In genomic region chr4:48278757-48279497, GRCm38 (mm10) we compare ENCODE assay signal across 8 mouse cellular contexts. TPM values are rescaled to one million over a fixed set of nuclear protein-coding genes. Genes with fewer than 3 reads are reported as not detected.
DNase-seq lines count a peak whose midpoint lies in the region; ATAC-seq and TF ChIP-seq lines count a peak whose summit lies in the region.

No protein-coding gene starts in this region.

- no peak for TF ChIP-seq POLR2A in olfactory bulb, adult 2 months (IDR thresholded peaks at IDR 0.05; ENCODE audit: insufficient read depth, low read depth, low read length)

- DNase-seq in heart, postnatal 14 days, result no peak
- peak; percentile 36 for DNase-seq in ES-E14 (ENCODE audit: low read depth, low spot score)
- peak; percentile 48 for DNase-seq in embryo, embryonic 9.5 days (ENCODE audit: extremely low spot score)
- DNase-seq in adrenal gland, adult 2 months, result no peak

- in situ Hi-C loops in ES-E14 (cut with MboI; ENCODE audit: low sequenced_read_pairs in 2 of 2, unreplicated experiment in 2 of 2), result no loop called here

- ATAC-seq in heart, embryonic 12.5 days (ENCODE audit: insufficient number of reproducible peaks, low FRiP score), result peak; percentile 54; the same call in 1 of the 2 replicates
- ATAC-seq in hindbrain, embryonic 16.5 days, result no peak
- ATAC-seq in liver, embryonic 15.5 days (ENCODE audit: insufficient read depth), result peak; percentile 26; the same call in 1 of the 2 replicates

- intact Hi-C loops in heart, postnatal 14 days (cut with DNase I), result loop anchor here (5.0 kb wide), 1 partner anchor 52 kb away; no protein-coding TSS in a partner anchor

- H3K4me3 ChIP-seq in heart, embryonic 12.5 days, result peak overlapping the region; percentile 95
- H3K4me3 ChIP-seq in ES-E14 (ENCODE audit: insufficient read depth in 1 of 2, low read depth in 1 of 2, low read length in 2 of 2, poor library complexity in 1 of 2, severe bottlenecking in 1 of 2), result peak overlapping the region; percentile 90 to 94
- peak overlapping the region; percentile 97 for H3K4me3 ChIP-seq in hindbrain, embryonic 16.5 days (ENCODE audit: low read length)
- peak overlapping the region; percentile 97 for H3K4me3 ChIP-seq in liver, embryonic 15.5 days (replicated peaks)
- peak overlapping the region; percentile 82 for H3K4me3 ChIP-seq in olfactory bulb, adult 2 months (ENCODE audit: insufficient read depth, low read depth, low read length)

- H3K4me1 ChIP-seq in heart, embryonic 12.5 days (replicated peaks), result peaks cover 9% of the 10 kb centered on the region
- H3K4me1 ChIP-seq in ES-E14 (ENCODE audit: control insufficient read depth in 2 of 2, insufficient read depth in 2 of 2, low read length in 2 of 2, poor library complexity in 1 of 2), result peaks cover 0 to 2% of the 10 kb centered on the region in 2 experiments; a peak in 1 of 4 replicates
- peaks cover 9% of the 10 kb centered on the region for H3K4me1 ChIP-seq in hindbrain, embryonic 16.5 days (ENCODE audit: control insufficient read depth, insufficient read depth, low read depth, low read length)
- peaks cover 18% of the 10 kb centered on the region for H3K4me1 ChIP-seq in liver, embryonic 15.5 days (replicated peaks)
- no peaks in the 10 kb centered on the region for H3K4me1 ChIP-seq in olfactory bulb, adult 2 months (ENCODE audit: control insufficient read depth, insufficient read depth, low read length)

- H3K27ac ChIP-seq in heart, embryonic 12.5 days (ENCODE audit: poor library complexity, severe bottlenecking), result peak overlapping the region; percentile 80
- no peak overlapping the region for H3K27ac ChIP-seq in ES-E14 (ENCODE audit: insufficient read depth, low read depth, low read length, poor library complexity, severe bottlenecking)
- peak overlapping the region; percentile 71 for H3K27ac ChIP-seq in hindbrain, embryonic 16.5 days (ENCODE audit: low read depth, low read length)
- peak overlapping the region; percentile 73 for H3K27ac ChIP-seq in liver, embryonic 15.5 days (replicated peaks)
- no peak overlapping the region for H3K27ac ChIP-seq in olfactory bulb, adult 2 months (ENCODE audit: insufficient read depth, low read depth, low read length)

- no peaks in the 10 kb centered on the region for H3K36me3 ChIP-seq in heart, embryonic 12.5 days
- no peaks in the 10 kb centered on the region for H3K36me3 ChIP-seq in ES-E14 (ENCODE audit: control insufficient read depth, insufficient read depth, low read length, poor library complexity, severe bottlenecking)
- H3K36me3 ChIP-seq in hindbrain, embryonic 16.5 days (ENCODE audit: control insufficient read depth, insufficient read depth, low read length), result no peaks in the 10 kb centered on the region
- no peaks in the 10 kb centered on the region for H3K36me3 ChIP-seq in liver, embryonic 15.5 days (replicated peaks)

- peak overlapping the region; percentile 80 for H3K4me2 ChIP-seq in heart, embryonic 12.5 days
- peak overlapping the region; percentile 67 for H3K4me2 ChIP-seq in hindbrain, embryonic 16.5 days (ENCODE audit: low read length)
- H3K4me2 ChIP-seq in liver, embryonic 15.5 days, result peak overlapping the region; percentile 86

- no peaks in the 10 kb centered on the region for H3K27me3 ChIP-seq in heart, embryonic 12.5 days (replicated peaks)
- no peaks in the 10 kb centered on the region for H3K27me3 ChIP-seq in hindbrain, embryonic 16.5 days (replicated peaks; ENCODE audit: control insufficient read depth, insufficient read depth, low read length)
- no peaks in the 10 kb centered on the region for H3K27me3 ChIP-seq in liver, embryonic 15.5 days

- no peak for TF ChIP-seq CTCF in olfactory bulb, adult 2 months (IDR thresholded peaks at IDR 0.05; ENCODE audit: insufficient read depth, low read depth, low read length)

- H3K9me3 ChIP-seq in heart, embryonic 12.5 days (replicated peaks), result no peaks in the 10 kb centered on the region
- H3K9me3 ChIP-seq in ES-E14 (ENCODE audit: control insufficient read depth, insufficient read depth, low read depth, low read length), result no peaks in the 10 kb centered on the region
- H3K9me3 ChIP-seq in hindbrain, embryonic 16.5 days (ENCODE audit: control insufficient read depth, low read length), result no peaks in the 10 kb centered on the region
- H3K9me3 ChIP-seq in liver, embryonic 15.5 days (replicated peaks), result no peaks in the 10 kb centered on the region

- H3K9ac ChIP-seq in heart, embryonic 12.5 days, result peak overlapping the region; percentile 95
- peak overlapping the region; percentile 86 for H3K9ac ChIP-seq in ES-E14 (ENCODE audit: insufficient read depth, low read depth, low read length, poor library complexity, severe bottlenecking)
- H3K9ac ChIP-seq in hindbrain, embryonic 16.5 days (ENCODE audit: low read depth, low read length), result peak overlapping the region; percentile 93
- peak overlapping the region; percentile 92 for H3K9ac ChIP-seq in liver, embryonic 15.5 days

- WGBS in heart, embryonic 12.5 days, result under 1% methylated on average over 33 of the region's 34 CpGs
- under 1% methylated on average over 27 of the region's 34 CpGs for WGBS in hindbrain, embryonic 16.5 days
- WGBS in liver, embryonic 15.5 days (ENCODE audit: insufficient replicate concordance), result under 1% methylated on average over 34 of the region's 34 CpGs
- WGBS in olfactory bulb, adult 2 months, result under 1% methylated on average over 34 of the region's 34 CpGs

TF ChIP-seq in ES-E14, 5 proteins besides CTCF, POLR2A, EP300 and RAD21:
- TF ChIP-seq MAFK (IDR thresholded peaks at IDR 0.05; ENCODE audit: insufficient read depth, low read depth, low read length), result no peak
- TF ChIP-seq HCFC1 (IDR thresholded peaks at IDR 0.05; ENCODE audit: borderline replicate concordance, insufficient read depth, low read length), result no peak
- TF ChIP-seq CHD2 (IDR thresholded peaks at IDR 0.05; ENCODE audit: low read depth, low read length), result no peak
- TF ChIP-seq ZNF384 (IDR thresholded peaks at IDR 0.05; ENCODE audit: low read depth, low read length), result no peak
- TF ChIP-seq ZC3H11A (IDR thresholded peaks at IDR 0.05; ENCODE audit: borderline replicate concordance, low read depth, low read length), result no peak

RNA-seq across cellular contexts. Expression of gene Erp44, which starts 0.4 kb away (rescaled TPM):
- polyA plus RNA-seq in heart, embryonic 12.5 days (2016; fragmentation: Nextera tagmentation; extraction: Ambion mirVana), result 67.7 and 72.0 TPM in 2 replicates
- 10 to 100 TPM; 29.8 to 33.8 TPM for total RNA-seq in heart, postnatal 14 days (2021)
- 39.7 and 47.5 TPM in 2 replicates for total RNA-seq in ES-E14 (2012; rRNA removed)
- polyA plus RNA-seq in hindbrain, embryonic 16.5 days (2015; fragmentation: Nextera tagmentation; extraction: Ambion mirVana), result 64.2 and 64.3 TPM in 2 replicates
- polyA plus RNA-seq in liver, embryonic 15.5 days (2015; fragmentation: Nextera tagmentation; extraction: Ambion mirVana), result 46.0 and 49.2 TPM in 2 replicates
- polyA plus RNA-seq in olfactory bulb, adult 2 months (2012; ENCODE audit: insufficient read depth, insufficient read length, low replicate concordance, missing spikeins), result 659 TPM in 1 of 2 replicates, not detected in the other
- total RNA-seq in adrenal gland, adult 2 months (2021), result 10 to 100 TPM; 62.3 to 69.7 TPM
- 17.9 and 26.5 TPM in 2 replicates for polyA plus RNA-seq in adrenal gland, adult 2 months (2012; rRNA removed)

RNA-seq across cellular contexts. Expression of gene Invs, which starts 0.6 kb away (rescaled TPM):
- 5.9 and 6.6 TPM in 2 replicates for polyA plus RNA-seq in heart, embryonic 12.5 days (2016; fragmentation: Nextera tagmentation; extraction: Ambion mirVana)
- 1 to 10 TPM; 3.7 to 4.2 TPM for total RNA-seq in heart, postnatal 14 days (2021)
- 3.6 and 3.8 TPM in 2 replicates for total RNA-seq in ES-E14 (2012; rRNA removed)
- 6.0 and 7.1 TPM in 2 replicates for polyA plus RNA-seq in hindbrain, embryonic 16.5 days (2015; fragmentation: Nextera tagmentation; extraction: Ambion mirVana)
- polyA plus RNA-seq in liver, embryonic 15.5 days (2015; fragmentation: Nextera tagmentation; extraction: Ambion mirVana), result 1.9 TPM in 2 replicates
- not detected in 2 replicates for polyA plus RNA-seq in olfactory bulb, adult 2 months (2012; ENCODE audit: insufficient read depth, insufficient read length, low replicate concordance, missing spikeins)
- total RNA-seq in adrenal gland, adult 2 months (2021), result 10 to 100 TPM; 11.2 to 13.8 TPM
- polyA plus RNA-seq in adrenal gland, adult 2 months (2012; rRNA removed), result 1.9 and 3.4 TPM in 2 replicates

Comparison
In these comparisons a context has a peak if more than half of its experiments do, and no peak if none do; other contexts are left out.
1. H3K27ac ChIP-seq: peak in heart, embryonic 12.5 days (single experiment), hindbrain, embryonic 16.5 days (single experiment) and liver, embryonic 15.5 days (single experiment); none in ES-E14 (single experiment) and olfactory bulb, adult 2 months (single experiment).
2. DNase-seq: peak in ES-E14 (single experiment) and embryo, embryonic 9.5 days (single experiment); none in heart, postnatal 14 days (0 of 2) and adrenal gland, adult 2 months (single experiment).
3. Peak in every context shown above with its lines, with median percentiles within 50 percentile points of each other: H3K4me2 ChIP-seq, H3K4me3 ChIP-seq and H3K9ac ChIP-seq.